Mouse (Mus musculus) hindbrain, embryonic 15.5 days (tissue): ENCODE data around the gene Lmtk3. TPM values are rescaled to one million over a fixed set of nuclear protein-coding genes. Genes with fewer than 3 reads are reported as not detected.
A peak's percentile ranks its signal among the peaks of the same experiment; 100 is the strongest.

Experiments used
- ATAC-seq: fragments of 200-750 bp; cut with Nextera tagmentation; 2 replicates; pipeline ENCODE4 v1.8.0; 2017; ENCODE audit warnings: low read depth, moderate number of reproducible peaks, moderate TSS enrichment; ENCODE audit not compliant: low FRiP score
- H3K27ac ChIP-seq: fragments of 300-500 bp; sonication (generic); replicated peaks from 2 replicates; pipeline ENCODE4 v1.5.1; 2015; ENCODE audit warnings: mild to moderate bottlenecking, inconsistent platforms
- H3K27me3 ChIP-seq: fragments of 300-500 bp; sonication (generic); 2 replicates; pipeline ENCODE4 v1.6.1; 2015; ENCODE audit warnings: control low read depth, inconsistent platforms
- H3K36me3 ChIP-seq: fragments of 300-500 bp; sonication (generic); 2 replicates; pipeline ENCODE4 v1.6.1; 2015; ENCODE audit warnings: control low read depth, inconsistent platforms
- H3K4me1 ChIP-seq: fragments of 300-500 bp; sonication (generic); replicated peaks from 2 replicates; pipeline ENCODE4 v1.6.1; 2015; ENCODE audit warnings: control low read depth, inconsistent platforms
- H3K4me2 ChIP-seq: fragments of 300-500 bp; sonication (generic); 2 replicates; pipeline ENCODE4 v1.6.1; 2015; ENCODE audit warnings: moderate library complexity, mild to moderate bottlenecking, inconsistent platforms
- H3K4me3 ChIP-seq: fragments of 300-500 bp; sonication (generic); 2 replicates; pipeline ENCODE4 v1.5.1; 2015; ENCODE audit warnings: mild to moderate bottlenecking, inconsistent platforms
- H3K9ac ChIP-seq: fragments of 300-500 bp; sonication (generic); 2 replicates; pipeline ENCODE4 v1.6.1; 2015; ENCODE audit warnings: inconsistent platforms
- H3K9me3 ChIP-seq: fragments of 300-500 bp; sonication (generic); 2 replicates; pipeline ENCODE4 v1.6.1; 2016; ENCODE audit warnings: control low read depth, inconsistent platforms
- WGBS: fragments of 180-500 bp; shearing (Covaris S2); methylation state at CpG from one replicate; pipeline ENCODE4 v1.1.7; 2015; 5-methylcytosine and 5-hydroxymethylcytosine counted together
- polyA plus RNA-seq: library from polyadenylated mRNA; unstranded; fragments of >200 nt; fragmentation: Nextera tagmentation; extraction: Ambion mirVana; gene quantifications from 2 replicates; pipeline ENCODE4 v1.2.1, GENCODE M21; 2015

Gene Lmtk3
- polyA plus RNA-seq, 1 experiment from 2014 or later = 20.1 TPM

GRCm38 (mm10) chr7:45813787-45814779, 30.5 kb downstream of the Lmtk3 start, which contains the start of gene Cyth2:
TSS of gene Cyth2 (minus strand) at chr7:45814581.
- peaks cover 35% of the 10 kb centered on the region for H3K4me1 ChIP-seq
- ATAC-seq = peak; percentile 99
- no peaks in the 10 kb centered on the region for H3K9me3 ChIP-seq
- H3K27ac ChIP-seq = peak within 1 kb of the TSS; percentile 100
- H3K4me2 ChIP-seq = peak within 1 kb of the TSS; percentile 82
- no peaks in the 10 kb centered on the region for H3K27me3 ChIP-seq
- peaks cover 32% of the 10 kb centered on the region for H3K36me3 ChIP-seq
- peak within 1 kb of the TSS; percentile 88 for H3K4me3 ChIP-seq
- H3K9ac ChIP-seq = peak within 1 kb of the TSS; percentile 100
- WGBS = under 1% methylated on average over 81 of the region's 92 CpGs

GRCm38 (mm10) chr7:45814841-45815240, 31.3 kb downstream of the Lmtk3 start:
- ATAC-seq = no peak
- H3K4me2 ChIP-seq = peak overlapping the region; percentile 56
- H3K4me1 ChIP-seq = peaks cover 32% of the 10 kb centered on the region
- H3K4me3 ChIP-seq = peak overlapping the region; percentile 88
- peaks cover under 1% of the 10 kb centered on the region; the same call in 1 of the 2 replicates for H3K27me3 ChIP-seq
- 3% methylated on average over 5 of the region's 5 CpGs for WGBS
- peak overlapping the region; percentile 79 for H3K27ac ChIP-seq
- peak overlapping the region; percentile 8; the same call in 1 of the 2 replicates for H3K9ac ChIP-seq
- H3K36me3 ChIP-seq = peaks cover 24% of the 10 kb centered on the region
- no peaks in the 10 kb centered on the region for H3K9me3 ChIP-seq

- Histone ChIP-seq H3K4me3 (peak overlapping the region; percentile 88; the same call in 1 of the 2 replicates), H3K27ac (peak overlapping the region; percentile 79), H3K4me2 (peak overlapping the region; percentile 56), H3K9ac (no peak overlapping the region), H3K4me1 (peaks cover 32% of the 10 kb centered on the region), H3K9me3 (no peaks in the 10 kb centered on the region), H3K36me3 (peaks cover 18% of the 10 kb centered on the region), H3K27me3 (peaks cover 5% of the 10 kb centered on the region)
- 42% methylated on average over 10 of the region's 10 CpGs for WGBS
- ATAC-seq = no peak
These were observed 31.9 kb downstream of the Lmtk3 start for GRCm38 (mm10) chr7:45815323-45815983.

GRCm38 (mm10) chr7:45815984-45816351, 32.4 kb downstream of the Lmtk3 start:
- Histone ChIP-seq H3K36me3 (peaks cover 13% of the 10 kb centered on the region), H3K4me2 (no peak overlapping the region), H3K9ac (no peak overlapping the region), H3K4me3 (no peak overlapping the region), H3K9me3 (no peaks in the 10 kb centered on the region), H3K27me3 (peaks cover 5% of the 10 kb centered on the region), H3K4me1 (peaks cover 32% of the 10 kb centered on the region), H3K27ac (no peak overlapping the region)
- 46% methylated on average over 2 of the region's 2 CpGs for WGBS
- ATAC-seq = no peak

GRCm38 (mm10) chr7:45819843-45820242, 36.3 kb downstream of the Lmtk3 start:
- Histone ChIP-seq H3K27ac (no peak overlapping the region), H3K4me1 (peaks cover 11% of the 10 kb centered on the region), H3K4me2 (peak overlapping the region; percentile 30), H3K4me3 (no peak overlapping the region), H3K9me3 (no peaks in the 10 kb centered on the region), H3K36me3 (peaks cover 2% of the 10 kb centered on the region), H3K27me3 (peaks cover 5% of the 10 kb centered on the region), H3K9ac (no peak overlapping the region)
- WGBS = 12% methylated on average over 25 of the region's 25 CpGs
- ATAC-seq = no peak

- Histone ChIP-seq H3K4me2 (no peak overlapping the region), H3K9me3 (no peaks in the 10 kb centered on the region), H3K27me3 (peaks cover 5% of the 10 kb centered on the region), H3K9ac (no peak overlapping the region), H3K27ac (no peak overlapping the region), H3K4me1 (0 out of 2 replicates have a peak, but pooled peaks cover under 1% of the 10 kb centered on the region), H3K36me3 (peaks cover 12% of the 10 kb centered on the region), H3K4me3 (no peak overlapping the region)
- ATAC-seq = no peak
These were observed 37.4 kb downstream of the Lmtk3 start for GRCm38 (mm10) chr7:45820913-45821312.

GRCm38 (mm10) chr7:45824598-45824997, 41.1 kb downstream of the Lmtk3 start, which contains the start of gene Kcnj14:
TSS of gene Kcnj14 (minus strand) at chr7:45824782.
- Histone ChIP-seq H3K4me3 (no peak within 1 kb of the TSS), H3K9me3 (no peaks in the 10 kb centered on the region), H3K4me1 (peaks cover 2% of the 10 kb centered on the region), H3K9ac (no peak within 1 kb of the TSS), H3K4me2 (no peak within 1 kb of the TSS), H3K36me3 (peaks cover 37% of the 10 kb centered on the region), H3K27me3 (peaks cover 5% of the 10 kb centered on the region), H3K27ac (no peak within 1 kb of the TSS)
- no peak for ATAC-seq
- 80% methylated on average over 7 of the region's 7 CpGs for WGBS

- no peak for ATAC-seq
- H3K9ac ChIP-seq = no peak overlapping the region
- peaks cover 17% of the 10 kb centered on the region for H3K4me1 ChIP-seq
- H3K36me3 ChIP-seq = peaks cover 37% of the 10 kb centered on the region
- H3K27me3 ChIP-seq = peaks cover 1% of the 10 kb centered on the region
- H3K9me3 ChIP-seq = no peaks in the 10 kb centered on the region
- 87% methylated on average over 7 of the region's 7 CpGs for WGBS
- H3K4me2 ChIP-seq = no peak overlapping the region
- no peak overlapping the region for H3K27ac ChIP-seq
- H3K4me3 ChIP-seq = no peak overlapping the region
These were observed 43.1 kb downstream of the Lmtk3 start for GRCm38 (mm10) chr7:45826631-45827030.

GRCm38 (mm10) chr7:45830427-45831127, 47.0 kb downstream of the Lmtk3 start, which contains the start of gene Grwd1:
TSS of gene Grwd1 (minus strand) at chr7:45830944.
- H3K27me3 ChIP-seq = peaks cover 41% of the 10 kb centered on the region
- H3K4me1 ChIP-seq = peaks cover 37% of the 10 kb centered on the region
- WGBS = under 1% methylated on average over 35 of the region's 35 CpGs
- peak within 1 kb of the TSS; percentile 60 for H3K9ac ChIP-seq
- peak within 1 kb of the TSS; percentile 90 for H3K27ac ChIP-seq
- peak; percentile 93 for ATAC-seq
- H3K9me3 ChIP-seq = no peaks in the 10 kb centered on the region
- H3K4me3 ChIP-seq = peak within 1 kb of the TSS; percentile 75
- H3K36me3 ChIP-seq = peaks cover 29% of the 10 kb centered on the region
- peak within 1 kb of the TSS; percentile 89 for H3K4me2 ChIP-seq

GRCm38 (mm10) chr7:45831128-45831525, 47.6 kb downstream of the Lmtk3 start:
- ATAC-seq = peak; percentile 17
- Histone ChIP-seq H3K27ac (peak overlapping the region; percentile 90), H3K36me3 (peaks cover 23% of the 10 kb centered on the region), H3K27me3 (peaks cover 46% of the 10 kb centered on the region), H3K4me2 (peak overlapping the region; percentile 89), H3K4me3 (peak overlapping the region; percentile 75), H3K4me1 (peaks cover 37% of the 10 kb centered on the region), H3K9me3 (no peaks in the 10 kb centered on the region), H3K9ac (peak overlapping the region; percentile 60)
- WGBS = 14% methylated on average over 5 of the region's 5 CpGs

GRCm38 (mm10) chr7:45832428-45832827, 48.9 kb downstream of the Lmtk3 start:
- Histone ChIP-seq H3K4me2 (peak overlapping the region; percentile 47), H3K9ac (no peak overlapping the region), H3K36me3 (peaks cover 10% of the 10 kb centered on the region; the same call in 1 of the 2 replicates), H3K9me3 (no peaks in the 10 kb centered on the region), H3K27ac (no peak overlapping the region), H3K4me1 (peaks cover 37% of the 10 kb centered on the region), H3K27me3 (peaks cover 59% of the 10 kb centered on the region), H3K4me3 (peak overlapping the region; percentile 28)
- 11% methylated on average over 30 of the region's 30 CpGs for WGBS
- ATAC-seq = no peak
